Mouse (Mus musculus) MEL (cell line): ENCODE data around the gene Nub1. TPM values are rescaled to one million over a fixed set of nuclear protein-coding genes. Genes with fewer than 3 reads are reported as not detected.

ENCODE experiments used
- DNase-seq: peaks from one replicate; pipeline ENCODE4 v3.0.0; 2011; ENCODE audit warnings: low read depth, low spot score
- H3K27ac ChIP-seq: 2 replicates; pipeline ENCODE4 v1.5.1; 2012; ENCODE audit warnings: low read depth, mild to moderate bottlenecking, control low read depth, low read length, moderate library complexity; ENCODE audit not compliant: control insufficient read depth
- H3K27me3 ChIP-seq, 2 experiments: fragments of 150-350 bp in 1 of 2; sonication (generic) in 1 of 2; 2 replicates each; pipeline ENCODE4 v1.6.1; 2012; ENCODE audit warnings: low read length in 2 of 2, mild to moderate bottlenecking in 2 of 2, improper control_type of control experiment in 1 of 2, moderate library complexity in 1 of 2; ENCODE audit not compliant: insufficient read depth in 2 of 2, control insufficient read depth in 1 of 2
- H3K36me3 ChIP-seq, 2 experiments: 2 replicates each; pipeline ENCODE4 v1.6.1; 2012 to 2014; ENCODE audit warnings: low read length in 2 of 2, improper control_type of control experiment in 1 of 2, inconsistent platforms in 1 of 2, mild to moderate bottlenecking in 1 of 2; ENCODE audit not compliant: insufficient read depth in 2 of 2, control insufficient read depth in 1 of 2
- H3K4me1 ChIP-seq, 2 experiments: fragments of 150-350 bp in 1 of 2; sonication (generic) in 1 of 2; 2 replicates each; pipeline ENCODE4 v1.6.1; 2012; ENCODE audit warnings: low read length in 2 of 2, improper control_type of control experiment in 1 of 2, mild to moderate bottlenecking in 1 of 2; ENCODE audit not compliant: insufficient read depth in 2 of 2, control insufficient read depth in 1 of 2
- H3K4me3 ChIP-seq, 2 experiments: fragments of 150-350 bp in 1 of 2; sonication (generic) in 1 of 2; 2 replicates each; pipeline ENCODE4 v1.5.1; 2012; ENCODE audit warnings: low read depth in 2 of 2, low read length in 2 of 2, mild to moderate bottlenecking in 2 of 2, moderate library complexity in 2 of 2, control low read depth in 1 of 2, improper control_type of control experiment in 1 of 2; ENCODE audit not compliant: control insufficient read depth in 1 of 2, insufficient read depth in 1 of 2
- H3K79me2 ChIP-seq: 2 replicates; pipeline ENCODE4 v1.6.1; 2012; ENCODE audit warnings: mild to moderate bottlenecking, low read length, moderate library complexity; ENCODE audit not compliant: control insufficient read depth, poor library complexity, insufficient read depth
- H3K9ac ChIP-seq: 2 replicates; pipeline ENCODE4 v1.6.1; 2012; ENCODE audit warnings: low read depth, mild to moderate bottlenecking, control low read depth, low read length, moderate library complexity; ENCODE audit not compliant: control insufficient read depth, poor library complexity, severe bottlenecking
- H3K9me3 ChIP-seq: fragments of 150-350 bp; sonication (generic); replicated peaks from 2 replicates; pipeline ENCODE4 v1.6.1; 2012; ENCODE audit warnings: mild to moderate bottlenecking, low read length, improper control_type of control experiment, moderate library complexity; ENCODE audit not compliant: insufficient read depth
- BHLHE40 ChIP-seq: IDR thresholded peaks from 2 replicates; pipeline ENCODE4 v1.6.1; 2012; ENCODE audit warnings: low read depth, mild to moderate bottlenecking, inconsistent platforms, low read length, improper control_type of control experiment, borderline replicate concordance
- CHD1 ChIP-seq: IDR thresholded peaks from 2 replicates; pipeline ENCODE4 v1.6.1; 2012; ENCODE audit warnings: low read depth, mild to moderate bottlenecking, inconsistent platforms, low read length, improper control_type of control experiment
- CHD2 ChIP-seq: IDR thresholded peaks from 2 replicates; pipeline ENCODE4 v1.6.1; 2011; ENCODE audit warnings: low read length, improper control_type of control experiment
- CTCF ChIP-seq, 3 experiments: IDR thresholded peaks in 2 of 3; conservative IDR thresholded peaks in 1 of 3; 2 replicates each; pipeline ENCODE4 v1.5.1; 2011 to 2012; ENCODE audit warnings: low read length in 3 of 3, low read depth in 2 of 3, mild to moderate bottlenecking in 2 of 3, improper control_type of control experiment in 1 of 3, inconsistent platforms in 1 of 3, mixed read lengths in 1 of 3, moderate library complexity in 1 of 3; ENCODE audit not compliant: control insufficient read depth in 1 of 3, insufficient read depth in 1 of 3, poor library complexity in 1 of 3, severe bottlenecking in 1 of 3
- E2F4 ChIP-seq: IDR thresholded peaks from 2 replicates; pipeline ENCODE4 v1.6.1; 2011; ENCODE audit warnings: low read depth, low read length, improper control_type of control experiment, borderline replicate concordance
- EP300 ChIP-seq, 2 experiments: IDR thresholded peaks; 2 replicates each; pipeline ENCODE4 v1.6.1; 2011; ENCODE audit warnings: improper control_type of control experiment in 2 of 2, low read length in 2 of 2, low read depth in 1 of 2, mild to moderate bottlenecking in 1 of 2
- ETS1 ChIP-seq: IDR thresholded peaks from 2 replicates; pipeline ENCODE4 v1.6.1; 2012; ENCODE audit warnings: low read depth, mild to moderate bottlenecking, inconsistent platforms, low read length, improper control_type of control experiment, moderate library complexity
- GABPA ChIP-seq: IDR thresholded peaks from 2 replicates; pipeline ENCODE4 v1.6.1; 2012; ENCODE audit warnings: low read depth, mild to moderate bottlenecking, inconsistent platforms, low read length, improper control_type of control experiment, moderate library complexity
- GATA1 ChIP-seq: IDR thresholded peaks from 2 replicates; pipeline ENCODE4 v1.6.1; 2011; ENCODE audit warnings: low read depth, low read length, improper control_type of control experiment
- HCFC1 ChIP-seq: IDR thresholded peaks from 2 replicates; pipeline ENCODE4 v1.6.1; 2012; ENCODE audit warnings: low read depth, mild to moderate bottlenecking, inconsistent platforms, low read length, improper control_type of control experiment, moderate library complexity
- JUND ChIP-seq: IDR thresholded peaks from 2 replicates; pipeline ENCODE4 v1.6.1; 2011; ENCODE audit warnings: low read depth, mild to moderate bottlenecking, improper control_type of control experiment, low read length
- KAT2A ChIP-seq: conservative IDR thresholded peaks from 2 replicates; pipeline ENCODE4 v1.6.1; 2012; ENCODE audit warnings: low read depth, low read length, improper control_type of control experiment, inconsistent platforms
- MAFK ChIP-seq: IDR thresholded peaks from 2 replicates; pipeline ENCODE4 v1.6.1; 2011; ENCODE audit warnings: low read depth, mild to moderate bottlenecking, low read length, improper control_type of control experiment, borderline replicate concordance
- MAX ChIP-seq: IDR thresholded peaks from 2 replicates; pipeline ENCODE4 v1.6.1; 2011; ENCODE audit warnings: low read length, improper control_type of control experiment
- MAZ ChIP-seq: IDR thresholded peaks from 2 replicates; pipeline ENCODE4 v1.6.1; 2012; ENCODE audit warnings: low read depth, mild to moderate bottlenecking, inconsistent platforms, low read length, improper control_type of control experiment
- MEF2A ChIP-seq: IDR thresholded peaks from 2 replicates; pipeline ENCODE4 v1.6.1; 2014; ENCODE audit warnings: low read depth, mild to moderate bottlenecking, inconsistent platforms, low read length, improper control_type of control experiment; ENCODE audit not compliant: poor library complexity, insufficient replicate concordance, severe bottlenecking; ENCODE audit errors: extremely low read depth
- MXI1 ChIP-seq: IDR thresholded peaks from 2 replicates; pipeline ENCODE4 v1.6.1; 2011; ENCODE audit warnings: mild to moderate bottlenecking, low read depth, low read length, improper control_type of control experiment
- MYB ChIP-seq: IDR thresholded peaks from 2 replicates; pipeline ENCODE4 v1.6.1; 2011; ENCODE audit warnings: mild to moderate bottlenecking, low read depth, low read length, improper control_type of control experiment
- NRF1 ChIP-seq: IDR thresholded peaks from 2 replicates; pipeline ENCODE4 v1.6.1; 2014; ENCODE audit warnings: low read depth, mild to moderate bottlenecking, inconsistent platforms, low read length, improper control_type of control experiment, moderate library complexity; ENCODE audit not compliant: poor library complexity, insufficient read depth, severe bottlenecking
- POLR2A ChIP-seq, 2 experiments: IDR thresholded peaks; 2 replicates each; pipeline ENCODE4 v1.6.1; 2011 to 2012; ENCODE audit warnings: low read length in 2 of 2, mild to moderate bottlenecking in 2 of 2, control low read depth in 1 of 2, improper control_type of control experiment in 1 of 2, low read depth in 1 of 2, moderate library complexity in 1 of 2; ENCODE audit not compliant: control insufficient read depth in 1 of 2, insufficient read depth in 1 of 2, poor library complexity in 1 of 2
- POLR2AphosphoS2 ChIP-seq: IDR thresholded peaks from 2 replicates; pipeline ENCODE4 v1.6.1; 2011; ENCODE audit warnings: low read length, improper control_type of control experiment
- POLR2AphosphoS5 ChIP-seq: IDR thresholded peaks from 2 replicates; pipeline ENCODE4 v1.6.1; 2012; ENCODE audit warnings: low read depth, borderline replicate concordance, mild to moderate bottlenecking, inconsistent platforms, low read length, moderate library complexity, mixed read lengths
- RAD21 ChIP-seq: IDR thresholded peaks from 2 replicates; pipeline ENCODE4 v1.6.1; 2011; ENCODE audit warnings: mild to moderate bottlenecking, low read depth, low read length, improper control_type of control experiment
- RCOR1 ChIP-seq: IDR thresholded peaks from 2 replicates; pipeline ENCODE4 v1.6.1; 2012; ENCODE audit warnings: low read depth, mild to moderate bottlenecking, inconsistent platforms, low read length, improper control_type of control experiment
- SIN3A ChIP-seq: IDR thresholded peaks from 2 replicates; pipeline ENCODE4 v1.6.1; 2012; ENCODE audit warnings: low read length, improper control_type of control experiment, inconsistent platforms
- SMC3 ChIP-seq: IDR thresholded peaks from 2 replicates; pipeline ENCODE4 v1.6.1; 2011; ENCODE audit warnings: low read depth, low read length, improper control_type of control experiment
- TAL1 ChIP-seq: IDR thresholded peaks from 2 replicates; pipeline ENCODE4 v1.6.1; 2012; ENCODE audit warnings: mild to moderate bottlenecking, inconsistent platforms, low read length, moderate library complexity, mixed read lengths
- TBP ChIP-seq: IDR thresholded peaks from 2 replicates; pipeline ENCODE4 v1.8.0; 2011; ENCODE audit warnings: low read depth, low read length, improper control_type of control experiment
- TCF12 ChIP-seq: IDR thresholded peaks from 2 replicates; pipeline ENCODE4 v1.6.1; 2014; ENCODE audit warnings: low read depth, mild to moderate bottlenecking, inconsistent platforms, low read length, improper control_type of control experiment, moderate library complexity
- UBTF ChIP-seq: IDR thresholded peaks from 2 replicates; pipeline ENCODE4 v1.6.1; 2012; ENCODE audit warnings: low read depth, mild to moderate bottlenecking, inconsistent platforms, low read length, improper control_type of control experiment, moderate library complexity, borderline replicate concordance; ENCODE audit not compliant: insufficient read depth
- USF1 ChIP-seq: IDR thresholded peaks from 2 replicates; pipeline ENCODE4 v1.6.1; 2014; ENCODE audit warnings: low read depth, mild to moderate bottlenecking, inconsistent platforms, low read length, improper control_type of control experiment, moderate library complexity
- USF2 ChIP-seq, 2 experiments: IDR thresholded peaks; 2 replicates each; pipeline ENCODE4 v1.6.1; 2011 to 2012; ENCODE audit warnings: improper control_type of control experiment in 2 of 2, low read length in 2 of 2, borderline replicate concordance in 1 of 2, inconsistent platforms in 1 of 2, low read depth in 1 of 2, mild to moderate bottlenecking in 1 of 2; ENCODE audit not compliant: insufficient read depth in 1 of 2
- ZC3H11A ChIP-seq: IDR thresholded peaks from 2 replicates; pipeline ENCODE4 v1.6.1; 2012; ENCODE audit warnings: low read depth, mild to moderate bottlenecking, inconsistent platforms, low read length, improper control_type of control experiment
- ZNF384 ChIP-seq: IDR thresholded peaks from 2 replicates; pipeline ENCODE4 v1.6.1; 2012; ENCODE audit warnings: low read depth, mild to moderate bottlenecking, inconsistent platforms, low read length, improper control_type of control experiment
- polyA plus RNA-seq, 2 experiments: library from polyadenylated mRNA; stranded (reverse) in 1 of 2; unstranded in 1 of 2; fragments of >175 nt in 1 of 2; fragments of >200 nt in 1 of 2; gene quantifications; 2 replicates each; pipeline versions ENCODE4 v1.2.1 to v1.2.4; 2012; ENCODE audit warnings: low replicate concordance in 2 of 2, low read depth in 1 of 2; ENCODE audit not compliant: insufficient read length in 2 of 2, insufficient read depth in 1 of 2, missing spikeins in 1 of 2
- total RNA-seq: library from RNA; depleted of rRNA; stranded (reverse); fragments of 300-350 nt; gene quantifications from 2 replicates; pipeline ENCODE4 v1.2.3, GENCODE M21; 2012

The Nub1 gene
- total and polyA plus RNA-seq, 3 experiments, result 38.3 to 59.6 TPM; not detected in 1

GRCm38 (mm10) chr5:24674238-24674637 lies 11.1 kb upstream of the Nub1 start:
- no peaks in the 10 kb centered on the region for H3K9me3 ChIP-seq
- no peaks in the 10 kb centered on the region for H3K4me1 ChIP-seq
- DNase-seq, result peak; percentile 81
- peaks cover 6% of the 10 kb centered on the region in 2 experiments; a peak in 3 of 4 replicates for H3K27me3 ChIP-seq
- H3K9ac ChIP-seq, result no peak overlapping the region
- no peaks in the 10 kb centered on the region for H3K79me2 ChIP-seq
- H3K36me3 ChIP-seq, result no peaks in the 10 kb centered on the region
- TF ChIP-seq TCF12 (no peak), POLR2AphosphoS5 (no peak), MAZ (no peak), GABPA (no peak), TAL1 (no peak), MEF2A (no peak), CHD2 (no peak), EP300 (IDR thresholded peaks at IDR 0.05; ENCODE audit: low read depth in 1 of 2, low read length in 2 of 2) (no peak), CHD1 (no peak), NRF1 (no peak), POLR2AphosphoS2 (no peak), RCOR1 (no peak), SMC3 (peak; percentile 90), HCFC1 (no peak), TBP (no peak), POLR2A (IDR thresholded peaks at IDR 0.05; ENCODE audit: control insufficient read depth in 1 of 2, insufficient read depth in 1 of 2, low read depth in 1 of 2, low read length in 2 of 2, poor library complexity in 1 of 2) (no peak), USF1 (no peak), E2F4 (no peak), CTCF (IDR thresholded peaks at IDR 0.05 in 2 of 3, conservative IDR thresholded peaks at IDR 0.05 in 1 of 3; ENCODE audit: control insufficient read depth in 1 of 3, insufficient read depth in 1 of 3, low read depth in 2 of 3, low read length in 3 of 3, poor library complexity in 1 of 3, severe bottlenecking in 1 of 3) (peak; percentile 77 to 86 (median 86)), MAFK (no peak), ZNF384 (no peak), SIN3A (peak; percentile 43; the same call in 1 of the 2 replicates), USF2 (IDR thresholded peaks at IDR 0.05; ENCODE audit: borderline replicate concordance in 1 of 2, insufficient read depth in 1 of 2, low read depth in 1 of 2, low read length in 2 of 2) (no peak), MYB (no peak), RAD21 (peak; percentile 93), GATA1 (no peak), KAT2A (no peak), UBTF (no peak), JUND (no peak), MXI1 (no peak), ZC3H11A (peak; percentile 95), ETS1 (no peak), MAX (no peak), BHLHE40 (no peak)
- no peak overlapping the region for H3K27ac ChIP-seq
- H3K4me3 ChIP-seq, result no peak overlapping the region
